Mouse (Mus musculus): Measurements from ENCODE around the gene Plekho2. TPM values are rescaled to one million over a fixed set of nuclear protein-coding genes. Genes with fewer than 3 reads are reported as not detected.

Plekho2 gene
- polyA plus RNA-seq, 1 experiment, result 28.5 TPM

GRCm38 (mm10) chr9:65583045-65583444 lies 3.2 kb upstream of the Plekho2 start:
- 42% methylated on average over 8 of the region's 8 CpGs for WGBS
- no peak overlapping the region for H3K4me3 ChIP-seq (replicated peaks; ENCODE audit: insufficient read depth, low read depth, low read length)
- TF ChIP-seq CTCF (IDR thresholded peaks at IDR 0.05; ENCODE audit: borderline replicate concordance, insufficient read depth, low read depth, low read length) (no peak), POLR2A (IDR thresholded peaks at IDR 0.05; ENCODE audit: borderline replicate concordance, insufficient read depth, low read length) (no peak)
- no peak overlapping the region for H3K27ac ChIP-seq (ENCODE audit: insufficient read depth, low read length)
- no peak for DNase-seq
- peaks cover 6% of the 10 kb centered on the region for H3K4me1 ChIP-seq (ENCODE audit: control insufficient read depth, insufficient read depth, low read length)
- no peaks in the 10 kb centered on the region for H3K27me3 ChIP-seq (ENCODE audit: control insufficient read depth, insufficient read depth, low read length)

GRCm38 (mm10) chr9:65580401-65581256 lies 789 bp upstream of the Plekho2 start:
- H3K4me1 ChIP-seq (ENCODE audit: control insufficient read depth, insufficient read depth, low read length), result no peaks in the 10 kb centered on the region; the same call in 1 of the 2 replicates
- no peaks in the 10 kb centered on the region for H3K27me3 ChIP-seq (ENCODE audit: control insufficient read depth, insufficient read depth, low read length)
- peak overlapping the region; percentile 65 for H3K4me3 ChIP-seq (replicated peaks; ENCODE audit: insufficient read depth, low read depth, low read length)
- TF ChIP-seq CTCF (IDR thresholded peaks at IDR 0.05; ENCODE audit: borderline replicate concordance, insufficient read depth, low read depth, low read length), result peak; percentile 98
- TF ChIP-seq POLR2A (IDR thresholded peaks at IDR 0.05; ENCODE audit: borderline replicate concordance, insufficient read depth, low read length), result no peak
- H3K27ac ChIP-seq (ENCODE audit: insufficient read depth, low read length), result no peak overlapping the region
- WGBS, result 4% methylated on average over 20 of the region's 29 CpGs
- peak; percentile 78 to 81 for DNase-seq

GRCm38 (mm10) chr9:65578801-65579249 lies 1.0 kb downstream of the Plekho2 start:
- H3K4me1 ChIP-seq (ENCODE audit: control insufficient read depth, insufficient read depth, low read length), result no peaks in the 10 kb centered on the region; the same call in 1 of the 2 replicates
- no peak for DNase-seq
- peak overlapping the region; percentile 38 for H3K4me3 ChIP-seq (replicated peaks; ENCODE audit: insufficient read depth, low read depth, low read length)
- no peaks in the 10 kb centered on the region for H3K27me3 ChIP-seq (ENCODE audit: control insufficient read depth, insufficient read depth, low read length)
- no peak overlapping the region for H3K27ac ChIP-seq (ENCODE audit: insufficient read depth, low read length)
- 66% methylated on average over 9 of the region's 9 CpGs for WGBS
- TF ChIP-seq POLR2A (IDR thresholded peaks at IDR 0.05; ENCODE audit: borderline replicate concordance, insufficient read depth, low read length) (no peak), CTCF (IDR thresholded peaks at IDR 0.05; ENCODE audit: borderline replicate concordance, insufficient read depth, low read depth, low read length) (no peak)

GRCm38 (mm10) chr9:65577511-65578196 lies 2.2 kb downstream of the Plekho2 start:
- Histone ChIP-seq H3K27me3 (ENCODE audit: control insufficient read depth, insufficient read depth, low read length) (no peaks in the 10 kb centered on the region), H3K4me3 (replicated peaks; ENCODE audit: insufficient read depth, low read depth, low read length) (no peak overlapping the region), H3K27ac (ENCODE audit: insufficient read depth, low read length) (no peak overlapping the region), H3K4me1 (ENCODE audit: control insufficient read depth, insufficient read depth, low read length) (no peaks in the 10 kb centered on the region; the same call in 1 of the 2 replicates)
- TF ChIP-seq CTCF (IDR thresholded peaks at IDR 0.05; ENCODE audit: borderline replicate concordance, insufficient read depth, low read depth, low read length) (no peak), POLR2A (IDR thresholded peaks at IDR 0.05; ENCODE audit: borderline replicate concordance, insufficient read depth, low read length) (no peak)
- WGBS, result 71% methylated on average over 4 of the region's 4 CpGs
- no peak for DNase-seq

- H3K27ac ChIP-seq (ENCODE audit: insufficient read depth, low read length), result no peak overlapping the region; the same call in 1 of the 2 replicates
- WGBS, result 42% methylated on average over 7 of the region's 7 CpGs
- H3K27me3 ChIP-seq (ENCODE audit: control insufficient read depth, insufficient read depth, low read length), result no peaks in the 10 kb centered on the region
- peak; percentile 39 to 51 for DNase-seq
- no peak overlapping the region for H3K4me3 ChIP-seq (replicated peaks; ENCODE audit: insufficient read depth, low read depth, low read length)
- H3K4me1 ChIP-seq (ENCODE audit: control insufficient read depth, insufficient read depth, low read length), result no peaks in the 10 kb centered on the region; the same call in 1 of the 2 replicates
- no peak for TF ChIP-seq POLR2A (IDR thresholded peaks at IDR 0.05; ENCODE audit: borderline replicate concordance, insufficient read depth, low read length)
Measured at GRCm38 (mm10) chr9:65576861-65577510, 2.9 kb downstream of the Plekho2 start.

- Histone ChIP-seq H3K27me3 (ENCODE audit: control insufficient read depth, insufficient read depth, low read length) (no peaks in the 10 kb centered on the region), H3K4me1 (ENCODE audit: control insufficient read depth, insufficient read depth, low read length) (no peaks in the 10 kb centered on the region; the same call in 1 of the 2 replicates), H3K27ac (ENCODE audit: insufficient read depth, low read length) (no peak overlapping the region), H3K4me3 (replicated peaks; ENCODE audit: insufficient read depth, low read depth, low read length) (no peak overlapping the region)
- DNase-seq, result no peak
- 68% methylated on average over 8 of the region's 8 CpGs for WGBS
- TF ChIP-seq POLR2A (IDR thresholded peaks at IDR 0.05; ENCODE audit: borderline replicate concordance, insufficient read depth, low read length), result no peak
- TF ChIP-seq CTCF (IDR thresholded peaks at IDR 0.05; ENCODE audit: borderline replicate concordance, insufficient read depth, low read depth, low read length), result no peak
Measured at GRCm38 (mm10) chr9:65575393-65576196, 4.2 kb downstream of the Plekho2 start.
